Mouse (Mus musculus) WW6 (cell line): ENCODE data around the gene Mrpl21.

Experiments
- DNase-seq: peaks from one replicate; pipeline ENCODE4 v3.0.0-alpha.2; 2013; ENCODE audit warnings: low read depth, low spot score

Gene Mrpl21

DNA sequence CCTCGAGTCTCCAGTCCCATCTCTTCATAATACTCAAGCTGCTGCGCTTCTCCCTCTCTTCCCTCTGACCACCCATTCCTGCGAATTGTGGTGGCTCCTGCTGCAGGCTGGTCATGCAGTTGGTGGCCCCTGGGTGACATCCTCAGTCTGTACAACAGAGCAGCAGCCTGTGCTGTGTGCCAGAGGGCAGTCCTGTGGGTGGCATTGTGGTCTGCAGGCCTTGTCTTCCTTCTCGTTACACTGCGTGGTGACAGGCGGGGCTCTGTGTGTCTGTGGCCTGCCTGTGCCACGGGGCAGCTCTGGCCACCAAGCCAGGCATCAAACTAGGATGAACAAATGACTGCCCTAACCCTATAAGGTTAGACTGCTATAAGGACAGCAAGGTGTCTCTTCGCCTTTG is 56.5 kb downstream of the Mrpl21 start:
- DNase-seq: no peak

DNA sequence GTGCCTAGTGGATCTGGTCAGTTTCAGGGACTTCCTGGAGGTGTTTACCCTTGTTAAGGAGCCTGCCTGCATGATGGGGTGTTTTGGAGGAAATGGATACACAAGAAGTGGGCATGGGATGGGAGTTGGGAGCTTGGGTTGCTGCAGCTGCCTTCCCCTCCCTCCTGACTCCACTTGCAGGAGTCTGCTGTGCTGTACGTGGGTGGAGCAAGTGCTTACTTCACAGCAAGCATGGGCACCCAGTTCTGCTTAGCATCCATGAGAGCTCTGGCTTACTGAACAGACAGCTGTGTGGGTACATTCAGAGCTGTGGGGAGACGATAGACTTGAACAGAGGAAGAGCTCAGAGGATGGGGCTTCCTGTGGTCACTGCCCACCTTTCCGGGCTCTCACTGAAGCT is 58.3 kb downstream of the Mrpl21 start:
- DNase-seq: no peak
